Mouse (Mus musculus) brain, embryonic 14.5 days (tissue): ENCODE results near the gene Fam84b.

Experiments
- CTCF ChIP-seq: fragments of 200-500 bp; IDR thresholded peaks from 2 replicates; pipeline ENCODE4 v1.5.1; 2012; ENCODE audit warnings: inconsistent platforms, mild to moderate bottlenecking, moderate library complexity, borderline replicate concordance; ENCODE audit not compliant: insufficient read depth, insufficient read length; ENCODE audit errors: extremely low read depth
- POLR2A ChIP-seq: fragments of 200-500 bp; IDR thresholded peaks from 2 replicates; pipeline ENCODE4 v1.6.1; 2012; ENCODE audit warnings: mild to moderate bottlenecking, inconsistent platforms, borderline replicate concordance; ENCODE audit not compliant: poor library complexity, insufficient read depth, insufficient read length, severe bottlenecking; ENCODE audit errors: extremely low read depth

GRCm38 (mm10) chr15:60823620-60823869 is 30.0 kb downstream of the Fam84b start:
- TF ChIP-seq CTCF (no peak), POLR2A (no peak)
